Mouse (Mus musculus) liver, adult 2 months (tissue): ENCODE measurements around the gene Vmn1r58. TPM values are rescaled to one million over a fixed set of nuclear protein-coding genes. Genes with fewer than 3 reads are reported as not detected.
"Not testable (repeated sequence)": the region's sequence is repeated elsewhere in the genome, so short reads cannot be mapped to it uniquely, and the experiment has no call there.

ENCODE experiments used
- DNase-seq: peaks from one replicate; pipeline ENCODE4 v3.0.0-alpha.2; 2011; ENCODE audit warnings: low read depth, low spot score; ENCODE audit errors: extremely low read depth
- H3K27ac ChIP-seq: fragments of 200-500 bp; replicated peaks from 2 replicates; pipeline ENCODE4 v1.5.1; 2012; ENCODE audit warnings: low read depth, mild to moderate bottlenecking, control low read depth, inconsistent platforms, low read length; ENCODE audit not compliant: insufficient read depth
- H3K27me3 ChIP-seq: fragments of 200-500 bp; 2 replicates; pipeline ENCODE4 v1.6.1; 2012; ENCODE audit warnings: mild to moderate bottlenecking, moderate library complexity, low read length, inconsistent platforms; ENCODE audit not compliant: control insufficient read depth, insufficient read depth
- H3K36me3 ChIP-seq: fragments of 200-500 bp; 2 replicates; pipeline ENCODE4 v1.6.1; 2012; ENCODE audit warnings: low read length, inconsistent platforms; ENCODE audit not compliant: control insufficient read depth, insufficient read depth
- H3K4me1 ChIP-seq: fragments of 200-500 bp; 2 replicates; pipeline ENCODE4 v1.6.1; 2011; ENCODE audit warnings: low read length; ENCODE audit not compliant: control insufficient read depth, insufficient read depth
- H3K4me3 ChIP-seq: fragments of 200-500 bp; 2 replicates; pipeline ENCODE4 v1.5.1; 2011; ENCODE audit warnings: low read depth, mild to moderate bottlenecking, control low read depth, low read length, moderate library complexity; ENCODE audit not compliant: insufficient read depth
- H3K79me2 ChIP-seq: fragments of 200-500 bp; 2 replicates; pipeline ENCODE4 v1.6.1; 2012; ENCODE audit warnings: inconsistent platforms, mild to moderate bottlenecking, low read length, moderate library complexity; ENCODE audit not compliant: control insufficient read depth, insufficient read depth
- H3K9ac ChIP-seq: fragments of 200-500 bp; 2 replicates; pipeline ENCODE4 v1.6.1; 2012; ENCODE audit warnings: low read depth, mild to moderate bottlenecking, control low read depth, inconsistent platforms, low read length
- CTCF ChIP-seq: fragments of 200-500 bp; IDR thresholded peaks from 2 replicates; pipeline ENCODE4 v1.5.1; 2011; ENCODE audit warnings: low read depth, low read length, control low read depth
- POLR2A ChIP-seq: fragments of 200-500 bp; IDR thresholded peaks from 2 replicates; pipeline ENCODE4 v1.6.1; 2011; ENCODE audit warnings: low read length, control low read depth; ENCODE audit not compliant: insufficient read depth; ENCODE audit errors: extremely low read depth
- WGBS: fragments of 180-500 bp; shearing (Covaris S2); methylation state at CpG from one replicate; pipeline ENCODE4 v1.1.7; 2018; 5-methylcytosine and 5-hydroxymethylcytosine counted together
- polyA plus RNA-seq: library from polyadenylated mRNA; depleted of rRNA; stranded (reverse); fragments of >200 nt; gene quantifications from 2 replicates; pipeline ENCODE4 v1.2.3, GENCODE M21; 2012; rRNA removed
- total RNA-seq: library from RNA; depleted of rRNA; stranded (reverse); fragments of >200 nt; gene quantifications from 2 replicates; pipeline ENCODE4 v1.2.3, GENCODE M21; 2014; rRNA removed

Vmn1r58 gene
- total RNA-seq = not detected in 2 replicates
- not detected in 2 replicates for polyA plus RNA-seq

DNA sequence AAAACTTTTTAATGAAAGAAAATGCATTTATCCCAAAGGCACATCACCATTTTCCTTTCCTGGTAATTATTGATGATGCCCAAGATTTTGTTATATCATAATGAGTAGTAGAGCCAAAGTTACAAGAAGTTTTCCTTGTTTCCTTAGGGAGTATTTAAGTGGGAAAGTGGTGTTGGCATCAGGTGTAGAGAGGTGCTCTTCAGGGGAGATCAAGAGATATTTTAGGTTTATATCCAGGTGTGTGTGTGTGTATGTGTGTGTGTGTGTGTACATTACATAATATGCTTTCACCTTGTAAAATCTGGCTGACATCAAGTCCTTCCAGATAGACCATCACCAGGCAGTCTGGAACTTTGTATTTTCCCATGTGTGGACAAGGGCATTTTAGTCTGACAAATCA, at the start of gene Vmn1r58:
Gene Vmn1r58, minus strand, starts transcription at position 101 of the 400 bp plus-strand sequence.
- H3K4me1 ChIP-seq, H3K4me3 ChIP-seq, DNase-seq, H3K27ac ChIP-seq, H3K27me3 ChIP-seq, H3K9ac ChIP-seq, H3K79me2 ChIP-seq, H3K36me3 ChIP-seq: not testable (repeated sequence)

DNA sequence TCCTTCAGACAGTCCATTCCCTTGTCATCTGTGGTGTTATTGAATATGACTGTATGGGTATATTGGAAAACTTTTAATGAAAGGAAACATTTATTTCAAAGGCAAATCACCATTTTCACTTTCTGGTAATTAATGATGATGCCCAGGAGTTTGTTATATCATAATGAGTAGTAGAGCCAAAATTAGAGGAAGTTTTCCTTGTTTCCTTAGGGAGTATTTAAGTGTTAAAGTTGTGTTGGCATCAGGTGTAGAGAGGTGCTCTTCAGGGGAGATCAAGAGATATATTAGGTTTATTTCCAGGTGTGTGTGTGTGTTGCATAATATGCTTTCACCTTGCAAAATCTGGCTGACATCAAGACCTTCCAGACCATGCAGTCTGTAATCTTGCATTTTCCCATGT, 43.5 kb upstream of the Vmn1r58 start, which contains the start of gene Vmn1r59:
Gene Vmn1r59, minus strand, starts transcription at position 101 of the 400 bp plus-strand sequence.
- Histone ChIP-seq H3K27me3 (no peaks in the 10 kb centered on the region), H3K4me3 (no peak within 1 kb of the TSS), H3K36me3 (no peaks in the 10 kb centered on the region), H3K9ac (no peak within 1 kb of the TSS), H3K79me2 (no peaks in the 10 kb centered on the region), H3K4me1 (no peaks in the 10 kb centered on the region), H3K27ac (no peak within 1 kb of the TSS)
- no peak for DNase-seq
- TF ChIP-seq CTCF = no peak
- TF ChIP-seq POLR2A = no peak

DNA sequence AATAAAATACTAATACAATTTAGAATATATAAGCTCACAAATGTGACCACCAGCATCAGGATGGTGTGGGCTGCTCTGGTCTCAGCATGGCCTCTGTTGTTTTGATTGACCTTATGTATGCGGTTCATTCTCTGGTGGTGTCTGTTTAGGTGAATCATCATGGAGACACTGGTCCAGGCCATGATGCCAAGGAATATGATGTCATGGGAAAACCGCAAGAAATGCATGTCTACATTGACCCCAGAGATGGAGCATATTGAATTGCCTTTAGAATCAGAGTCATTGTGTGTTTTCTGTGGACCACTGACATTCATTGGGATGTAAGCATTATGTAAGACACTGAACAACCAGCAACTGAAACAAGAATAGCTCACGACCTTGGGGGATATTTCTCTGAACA, 40.8 kb upstream of the Vmn1r58 start:
- 67% methylated on average over 3 of the region's 3 CpGs for WGBS
- not testable (repeated sequence) for H3K4me1 ChIP-seq, H3K36me3 ChIP-seq, H3K9ac ChIP-seq, H3K79me2 ChIP-seq, H3K27ac ChIP-seq, DNase-seq, H3K4me3 ChIP-seq, H3K27me3 ChIP-seq

DNA sequence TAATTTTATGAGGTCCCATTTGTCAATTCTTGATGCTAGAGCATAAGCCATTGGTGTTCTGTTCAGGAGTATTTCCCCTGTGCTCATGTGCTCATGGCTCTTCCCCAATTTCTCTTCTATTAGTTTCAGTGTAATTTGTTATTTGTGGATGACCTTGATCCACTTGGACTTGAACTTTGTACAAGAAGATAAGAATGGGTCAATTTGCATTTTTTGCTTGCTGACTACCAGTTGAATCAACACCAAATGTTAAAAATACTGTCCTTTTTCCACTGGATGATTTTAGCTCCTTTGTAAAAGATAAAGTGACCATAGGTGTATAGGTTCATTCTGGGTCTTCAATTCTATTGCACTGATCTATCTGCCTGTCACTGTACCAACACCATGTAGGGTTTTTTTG, 35.4 kb upstream of the Vmn1r58 start:
- H3K4me3 ChIP-seq = no peak overlapping the region
- no peak for TF ChIP-seq POLR2A
- TF ChIP-seq CTCF = no peak
- no peak overlapping the region for H3K27ac ChIP-seq
- peak; percentile 85 for DNase-seq
- no peaks in the 10 kb centered on the region for H3K4me1 ChIP-seq
- no peak overlapping the region for H3K9ac ChIP-seq
- no peaks in the 10 kb centered on the region for H3K27me3 ChIP-seq
- no peaks in the 10 kb centered on the region for H3K36me3 ChIP-seq
- H3K79me2 ChIP-seq = no peaks in the 10 kb centered on the region

DNA sequence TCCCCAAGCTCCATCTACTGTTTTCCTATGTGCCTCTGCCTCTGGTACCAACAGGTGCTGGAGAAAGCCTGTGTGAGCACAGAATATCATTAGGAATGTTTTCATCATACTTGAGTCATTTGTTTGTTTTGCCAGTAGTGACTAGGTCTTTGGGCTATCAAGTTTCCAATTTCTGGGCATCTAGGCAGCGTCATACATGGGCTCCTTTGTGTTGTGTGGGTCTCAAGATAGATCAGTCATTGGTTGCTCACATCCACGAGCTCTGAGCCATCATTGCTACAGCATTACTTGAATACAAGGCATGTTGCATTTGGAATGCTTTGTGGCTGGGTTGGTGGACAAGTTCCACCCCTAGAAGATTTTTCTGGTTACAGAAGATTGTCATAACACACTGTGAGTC, 7.0 kb downstream of the Vmn1r58 start:
- WGBS = 19% methylated on average over 2 of the region's 2 CpGs

DNA sequence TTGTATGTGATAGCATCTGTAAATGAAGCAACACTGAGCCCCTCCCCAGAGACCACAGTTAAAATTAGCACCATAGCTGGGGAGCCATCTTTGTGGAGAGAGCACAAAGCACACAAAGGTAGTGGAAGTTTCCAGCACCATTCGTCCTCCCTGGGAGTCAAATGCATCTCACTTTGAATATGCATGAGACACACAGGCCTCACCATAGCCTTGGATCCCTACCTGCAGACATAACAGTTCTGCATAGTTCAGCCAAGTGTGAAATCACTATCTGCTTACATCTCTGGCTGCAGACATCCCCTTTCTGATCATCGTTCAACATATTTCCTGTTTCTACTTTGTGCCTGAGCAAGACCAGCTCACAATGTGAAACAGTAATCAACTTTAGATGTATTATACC, 46.5 kb downstream of the Vmn1r58 start:
- H3K4me3 ChIP-seq = no peak overlapping the region
- WGBS = 59% methylated on average over 2 of the region's 2 CpGs
- no peaks in the 10 kb centered on the region for H3K27me3 ChIP-seq
- no peak overlapping the region for H3K27ac ChIP-seq
- no peaks in the 10 kb centered on the region for H3K36me3 ChIP-seq
- H3K79me2 ChIP-seq = no peaks in the 10 kb centered on the region
- DNase-seq = no peak
- no peaks in the 10 kb centered on the region for H3K4me1 ChIP-seq
- no peak for TF ChIP-seq POLR2A
- TF ChIP-seq CTCF = no peak
- H3K9ac ChIP-seq = no peak overlapping the region

More for the DNA sequence above, 7.0 kb downstream of the Vmn1r58 start:
- no peaks in the 10 kb centered on the region for H3K79me2 ChIP-seq
- no peaks in the 10 kb centered on the region for H3K27me3 ChIP-seq
- no peak overlapping the region for H3K9ac ChIP-seq
- no peaks in the 10 kb centered on the region for H3K36me3 ChIP-seq
- H3K27ac ChIP-seq = no peak overlapping the region
- no peaks in the 10 kb centered on the region for H3K4me1 ChIP-seq
- TF ChIP-seq POLR2A (no peak), CTCF (no peak)
- no peak for DNase-seq
- H3K4me3 ChIP-seq = no peak overlapping the region

DNA sequence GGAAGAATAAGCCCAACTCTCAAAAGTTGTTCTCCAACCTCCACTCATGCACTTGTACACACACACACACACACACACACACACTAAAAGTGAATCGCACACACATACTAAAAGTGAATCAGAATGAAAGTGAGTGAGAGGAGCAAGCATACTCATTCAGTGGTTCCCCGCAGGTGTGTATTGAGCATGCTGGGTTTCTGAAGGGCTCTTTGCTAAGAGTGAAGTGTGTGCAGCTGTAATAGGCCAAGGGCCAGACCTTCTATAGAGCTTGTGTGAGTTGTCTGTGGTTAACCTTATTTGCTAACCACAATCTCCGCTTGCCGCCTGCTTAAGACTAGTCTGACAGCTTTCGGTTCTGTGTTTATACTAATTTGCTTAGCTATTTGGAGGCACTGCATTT, 49.6 kb downstream of the Vmn1r58 start:
- TF ChIP-seq CTCF (no peak), POLR2A (no peak)
- Histone ChIP-seq H3K27me3 (no peaks in the 10 kb centered on the region), H3K4me1 (no peaks in the 10 kb centered on the region), H3K36me3 (no peaks in the 10 kb centered on the region), H3K27ac (no peak overlapping the region), H3K4me3 (no peak overlapping the region), H3K79me2 (no peaks in the 10 kb centered on the region), H3K9ac (no peak overlapping the region)
- no peak for DNase-seq
- WGBS = 92% methylated on average over 5 of the region's 5 CpGs

Other genes with a start within 250 kb of the Vmn1r58 start
- not detected in 2 replicates for gene Vmn1r56, start 216.6 kb downstream of the Vmn1r58 start, total RNA-seq
- gene Vmn1r56, start 216.6 kb downstream of the Vmn1r58 start, polyA plus RNA-seq = not detected in 2 replicates
- not detected in 2 replicates for gene Vmn1r57, start 194.9 kb downstream of the Vmn1r58 start, total RNA-seq
- not detected in 2 replicates for gene Vmn1r57, start 194.9 kb downstream of the Vmn1r58 start, polyA plus RNA-seq
- not detected in 2 replicates for gene Gm5065, start 62.9 kb downstream of the Vmn1r58 start, total RNA-seq
- gene Gm5065, start 62.9 kb downstream of the Vmn1r58 start, polyA plus RNA-seq = not detected in 2 replicates
- not detected in 2 replicates for gene Nlrp2, start 62.4 kb downstream of the Vmn1r58 start, total RNA-seq
- gene Nlrp2, start 62.4 kb downstream of the Vmn1r58 start, polyA plus RNA-seq = not detected in 2 replicates
- gene Vmn1r59, start 43.4 kb upstream of the Vmn1r58 start, total RNA-seq = not detected in 2 replicates
- gene Vmn1r59, start 43.4 kb upstream of the Vmn1r58 start, polyA plus RNA-seq = not detected in 2 replicates
- gene Vmn2r28, start 80.6 kb upstream of the Vmn1r58 start, total RNA-seq = not detected in 2 replicates
- not detected in 2 replicates for gene Vmn2r28, start 80.6 kb upstream of the Vmn1r58 start, polyA plus RNA-seq
- not detected in 2 replicates for gene Vmn1r60, start 133.9 kb upstream of the Vmn1r58 start, total RNA-seq
- not detected in 2 replicates for gene Vmn1r60, start 133.9 kb upstream of the Vmn1r58 start, polyA plus RNA-seq
- not detected in 2 replicates for gene Vmn1r61, start 199.9 kb upstream of the Vmn1r58 start, total RNA-seq
- not detected in 2 replicates for gene Vmn1r61, start 199.9 kb upstream of the Vmn1r58 start, polyA plus RNA-seq